Mouse (Mus musculus) hindbrain, embryonic 13.5 days (tissue): Measurements from ENCODE around the gene Creld2. TPM values are rescaled to one million over a fixed set of nuclear protein-coding genes. Genes with fewer than 3 reads are reported as not detected.

Source experiments
- ATAC-seq: fragments of 200-750 bp; cut with Nextera tagmentation; 2 replicates; pipeline ENCODE4 v1.8.0; 2017; ENCODE audit warnings: moderate TSS enrichment; ENCODE audit not compliant: low FRiP score
- H3K27ac ChIP-seq: fragments of 300-500 bp; sonication (generic); 2 replicates; pipeline ENCODE4 v1.5.1; 2015; ENCODE audit warnings: inconsistent platforms, mild to moderate bottlenecking, moderate library complexity
- H3K27me3 ChIP-seq: fragments of 300-500 bp; sonication (generic); 2 replicates; pipeline ENCODE4 v1.6.1; 2015; ENCODE audit warnings: mild to moderate bottlenecking, inconsistent platforms
- H3K36me3 ChIP-seq: fragments of 300-500 bp; sonication (generic); 2 replicates; pipeline ENCODE4 v1.6.1; 2015; ENCODE audit warnings: mild to moderate bottlenecking, inconsistent platforms
- H3K4me1 ChIP-seq: fragments of 300-500 bp; sonication (generic); replicated peaks from 2 replicates; pipeline ENCODE4 v1.6.1; 2015; ENCODE audit warnings: inconsistent platforms
- H3K4me2 ChIP-seq: fragments of 300-500 bp; sonication (generic); 2 replicates; pipeline ENCODE4 v1.6.1; 2015; ENCODE audit warnings: inconsistent platforms, mild to moderate bottlenecking, moderate library complexity
- H3K4me3 ChIP-seq: fragments of 300-500 bp; sonication (generic); 2 replicates; pipeline ENCODE4 v1.5.1; 2015; ENCODE audit warnings: mild to moderate bottlenecking, inconsistent platforms
- H3K9ac ChIP-seq: fragments of 300-500 bp; sonication (generic); 2 replicates; pipeline ENCODE4 v1.6.1; 2015; ENCODE audit warnings: mild to moderate bottlenecking, inconsistent platforms
- H3K9me3 ChIP-seq: fragments of 300-500 bp; sonication (generic); 2 replicates; pipeline ENCODE4 v1.6.1; 2016; ENCODE audit warnings: inconsistent platforms
- WGBS: fragments of 180-500 bp; shearing (Covaris S2); methylation state at CpG from one replicate; pipeline ENCODE4 v1.1.7; 2015; 5-methylcytosine and 5-hydroxymethylcytosine counted together
- polyA plus RNA-seq: library from polyadenylated mRNA; unstranded; fragments of >200 nt; fragmentation: Nextera tagmentation; extraction: Ambion mirVana; gene quantifications from 2 replicates; pipeline ENCODE4 v1.2.1, GENCODE M21; 2015

Gene Creld2
- polyA plus RNA-seq, 1 experiment from 2014 or later: 60.0 TPM

DNA sequence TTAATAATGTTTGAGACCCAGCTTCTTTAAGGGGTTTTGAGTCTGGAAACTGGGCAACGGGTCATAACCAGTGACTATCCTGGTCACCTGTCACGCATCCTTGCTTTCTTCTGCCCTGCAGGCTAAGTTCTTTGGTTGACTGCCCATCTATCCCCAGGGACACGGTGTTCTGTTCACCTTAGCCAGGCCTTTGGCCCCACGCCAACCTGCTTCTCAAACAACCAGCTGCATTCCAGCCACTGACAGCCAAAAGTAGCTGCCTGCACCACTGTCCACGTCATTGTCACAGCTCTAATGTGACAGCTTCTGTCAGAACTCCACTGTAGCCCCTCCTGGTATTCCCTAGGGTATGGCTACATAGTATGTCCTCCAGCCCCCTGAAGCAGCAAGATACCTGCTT, 12.0 kb downstream of the Creld2 start:
- peaks cover 6% of the 10 kb centered on the region for H3K36me3 ChIP-seq
- no peak overlapping the region for H3K4me3 ChIP-seq
- no peak overlapping the region for H3K9ac ChIP-seq
- WGBS: 67% methylated on average over 5 of the region's 5 CpGs
- no peak overlapping the region for H3K4me2 ChIP-seq
- no peaks in the 10 kb centered on the region for H3K9me3 ChIP-seq
- H3K27me3 ChIP-seq: no peaks in the 10 kb centered on the region
- H3K27ac ChIP-seq: no peak overlapping the region
- ATAC-seq: no peak
- peaks cover 11% of the 10 kb centered on the region for H3K4me1 ChIP-seq

DNA sequence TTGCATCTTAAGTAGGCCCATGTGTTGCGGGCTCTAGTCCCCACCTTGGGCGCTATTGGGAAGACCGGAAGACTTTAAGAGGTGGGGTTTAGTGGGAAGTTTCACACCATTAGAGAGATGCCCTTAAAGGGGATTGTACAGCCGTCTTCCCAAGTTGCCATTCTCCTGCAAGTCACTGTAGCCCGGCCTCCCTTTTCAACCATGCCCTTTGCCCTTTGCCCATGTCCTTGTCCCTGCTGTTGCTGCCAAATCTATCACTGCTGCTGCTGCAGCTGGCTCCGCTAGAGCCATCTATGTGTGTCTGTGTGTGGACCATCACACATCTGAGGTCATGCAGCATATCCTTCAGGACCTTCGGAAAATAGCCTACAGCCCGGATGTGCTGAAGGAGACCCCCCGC, 13.1 kb downstream of the Creld2 start:
- H3K27ac ChIP-seq: no peak overlapping the region

DNA sequence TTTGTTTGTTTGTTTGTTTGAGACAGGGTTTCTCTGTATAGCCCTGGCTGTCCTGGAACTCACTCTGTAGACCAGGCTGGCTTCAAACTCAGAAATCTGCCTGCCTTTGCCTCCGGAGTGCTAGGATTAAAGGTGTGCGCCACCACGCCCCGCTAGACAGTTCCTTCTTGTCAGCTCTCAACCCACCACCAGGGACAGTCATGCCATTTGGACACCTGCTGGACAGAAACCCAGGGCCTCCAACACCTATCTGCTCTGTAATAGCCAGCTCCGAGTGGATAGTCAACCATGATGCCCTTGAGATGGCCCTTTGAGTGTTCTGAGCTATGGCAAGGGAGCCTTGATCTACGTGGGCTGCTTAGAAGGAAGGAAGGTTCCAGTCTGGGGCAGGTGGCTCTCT, 16.6 kb downstream of the Creld2 start:
- 80% methylated on average over 6 of the region's 6 CpGs for whole genome bisulfite sequencing

More for the DNA sequence above, 13.1 kb downstream of the Creld2 start:
- Histone ChIP-seq H3K4me3 (no peak overlapping the region), H3K4me1 (peaks cover 19% of the 10 kb centered on the region), H3K9me3 (no peaks in the 10 kb centered on the region), H3K27me3 (no peaks in the 10 kb centered on the region), H3K9ac (no peak overlapping the region), H3K4me2 (no peak overlapping the region), H3K36me3 (no peaks in the 10 kb centered on the region)
- WGBS: 81% methylated on average over 9 of the region's 9 CpGs
- ATAC-seq: no peak

DNA sequence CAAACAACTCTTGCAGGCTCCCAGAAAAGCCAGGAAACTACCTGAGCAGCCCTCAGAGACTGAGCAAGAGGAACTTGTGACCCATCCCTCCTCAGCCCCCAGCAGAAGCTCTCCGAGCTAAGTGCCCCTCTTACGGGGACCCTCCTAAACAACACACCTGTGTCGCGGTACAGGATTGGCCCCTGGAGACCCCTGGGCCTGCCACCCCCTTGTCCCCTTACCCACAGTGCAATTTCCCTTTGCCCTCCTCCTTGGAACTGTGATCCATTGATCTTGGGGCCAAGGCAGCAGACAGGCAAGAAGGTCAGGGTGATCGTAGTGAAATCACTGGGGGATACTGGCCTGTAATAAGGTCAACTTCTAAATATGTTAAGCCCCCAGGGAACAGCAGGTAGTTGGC, 17.1 kb downstream of the Creld2 start:
- WGBS: 68% methylated on average over 5 of the region's 5 CpGs
- no peaks in the 10 kb centered on the region for H3K9me3 ChIP-seq
- H3K4me2 ChIP-seq: peak overlapping the region; percentile 71
- H3K27ac ChIP-seq: no peak overlapping the region
- no peak overlapping the region for H3K9ac ChIP-seq
- no peaks in the 10 kb centered on the region for H3K36me3 ChIP-seq
- no peaks in the 10 kb centered on the region for H3K27me3 ChIP-seq
- H3K4me3 ChIP-seq: 0 out of 2 replicates have a peak overlapping the region, but pooled peaks have one; percentile 45
- no peak for ATAC-seq
- peaks cover 35% of the 10 kb centered on the region for H3K4me1 ChIP-seq

More for the DNA sequence above, 16.6 kb downstream of the Creld2 start:
- Histone ChIP-seq H3K4me2 (no peak overlapping the region), H3K4me3 (no peak overlapping the region), H3K9ac (no peak overlapping the region), H3K27ac (no peak overlapping the region), H3K27me3 (no peaks in the 10 kb centered on the region), H3K4me1 (peaks cover 33% of the 10 kb centered on the region), H3K9me3 (no peaks in the 10 kb centered on the region), H3K36me3 (no peaks in the 10 kb centered on the region)
- ATAC-seq: no peak

DNA sequence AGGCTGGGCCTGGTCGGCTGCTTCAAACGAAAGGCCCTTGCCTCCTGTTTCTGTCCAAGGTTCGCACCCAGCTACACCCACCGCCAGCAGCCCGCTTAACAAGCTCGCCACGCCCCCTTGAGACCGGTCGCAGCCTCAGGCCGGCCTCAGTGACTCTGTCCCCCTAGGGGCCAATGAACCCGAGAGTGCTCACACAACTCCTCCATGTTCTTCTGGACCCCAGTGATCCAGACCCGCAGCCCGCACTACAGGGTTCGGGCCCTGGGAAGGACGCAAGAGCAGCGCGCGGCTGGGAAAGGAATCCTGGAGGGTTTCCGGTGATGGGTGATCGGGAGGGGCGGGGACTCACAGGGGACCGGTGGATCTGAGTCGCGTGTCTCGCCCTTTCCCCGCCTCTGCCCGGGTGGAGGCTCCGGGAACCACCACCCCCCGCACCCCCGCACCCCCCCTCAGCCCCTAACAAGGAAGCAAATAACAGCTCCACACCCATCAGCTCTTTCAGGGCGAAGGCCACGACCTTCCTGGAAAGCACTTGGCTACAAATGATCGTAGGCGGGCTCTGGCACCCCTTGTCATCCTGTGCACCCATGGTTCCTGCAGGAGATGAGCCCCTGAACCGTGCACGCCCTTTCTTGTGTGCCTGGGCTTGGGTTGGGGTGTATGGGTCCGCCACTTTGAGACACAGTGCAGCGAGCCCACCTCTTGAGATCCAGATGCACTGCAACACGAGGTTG, 17.9 kb downstream of the Creld2 start:
- ATAC-seq: peak; percentile 53
- peaks cover 38% of the 10 kb centered on the region for H3K4me1 ChIP-seq
- H3K36me3 ChIP-seq: no peaks in the 10 kb centered on the region
- WGBS: under 1% methylated on average over 39 of the region's 39 CpGs
- H3K27me3 ChIP-seq: no peaks in the 10 kb centered on the region
- peak overlapping the region; percentile 71 for H3K4me2 ChIP-seq
- peak overlapping the region; percentile 71 for H3K9ac ChIP-seq
- peak overlapping the region; percentile 44; the same call in 1 of the 2 replicates for H3K27ac ChIP-seq
- H3K4me3 ChIP-seq: peak overlapping the region; percentile 45
- no peaks in the 10 kb centered on the region for H3K9me3 ChIP-seq

DNA sequence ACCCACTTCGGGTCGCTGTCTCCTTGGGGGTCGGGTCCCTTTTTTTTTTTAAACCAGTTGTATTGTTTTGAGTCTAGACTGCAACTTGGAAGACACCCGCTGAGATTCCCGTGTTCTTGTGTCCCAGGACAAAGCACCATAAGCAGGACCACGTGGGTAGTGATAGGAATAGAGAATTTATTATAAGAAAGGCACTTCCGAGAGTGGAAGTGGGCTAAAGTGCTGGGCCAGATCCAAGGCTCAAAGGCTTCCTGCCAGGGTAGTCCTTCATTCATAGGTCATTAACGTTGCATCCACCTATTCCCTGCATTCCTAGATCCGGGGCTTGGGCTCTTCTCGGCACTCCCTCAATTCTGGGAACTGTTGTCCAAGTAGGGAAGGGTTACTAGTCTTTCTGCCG, 18.5 kb downstream of the Creld2 start:
- H3K9me3 ChIP-seq: no peaks in the 10 kb centered on the region
- 2% methylated on average over 11 of the region's 11 CpGs for WGBS
- H3K4me2 ChIP-seq: peak overlapping the region; percentile 71
- H3K36me3 ChIP-seq: no peaks in the 10 kb centered on the region
- H3K4me1 ChIP-seq: peaks cover 38% of the 10 kb centered on the region
- peak overlapping the region; percentile 45 for H3K4me3 ChIP-seq
- peak overlapping the region; percentile 71 for H3K9ac ChIP-seq
- H3K27me3 ChIP-seq: no peaks in the 10 kb centered on the region
- no peak for ATAC-seq
- H3K27ac ChIP-seq: no peak overlapping the region

DNA sequence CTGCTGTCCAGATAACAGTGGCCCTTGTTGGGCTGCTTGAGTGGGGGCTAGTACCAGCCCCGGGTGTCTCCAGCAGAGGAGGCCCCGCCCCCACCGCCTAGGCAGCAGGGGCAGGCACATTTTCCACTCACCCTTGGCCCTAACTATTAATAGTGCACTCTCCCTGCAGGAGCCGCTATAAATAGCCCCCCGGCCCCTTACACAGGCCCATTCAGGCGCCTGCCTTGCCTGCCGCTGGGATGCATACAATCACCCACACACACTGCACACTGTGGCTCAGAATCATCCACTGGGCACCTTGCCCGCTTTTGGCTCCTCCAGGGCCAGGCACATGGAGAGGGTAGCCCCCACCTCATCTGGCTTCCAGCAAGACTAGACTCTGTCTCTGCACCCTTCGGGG, 19.8 kb downstream of the Creld2 start:
- no peaks in the 10 kb centered on the region for H3K9me3 ChIP-seq
- 19% methylated on average over 9 of the region's 9 CpGs for WGBS
- H3K4me3 ChIP-seq: no peak overlapping the region
- peak overlapping the region; percentile 29; the same call in 1 of the 2 replicates for H3K9ac ChIP-seq
- H3K4me2 ChIP-seq: no peak overlapping the region
- peaks cover 38% of the 10 kb centered on the region for H3K4me1 ChIP-seq
- H3K27me3 ChIP-seq: no peaks in the 10 kb centered on the region
- no peaks in the 10 kb centered on the region for H3K36me3 ChIP-seq
- ATAC-seq: peak; percentile 65
- H3K27ac ChIP-seq: peak overlapping the region; percentile 70

DNA sequence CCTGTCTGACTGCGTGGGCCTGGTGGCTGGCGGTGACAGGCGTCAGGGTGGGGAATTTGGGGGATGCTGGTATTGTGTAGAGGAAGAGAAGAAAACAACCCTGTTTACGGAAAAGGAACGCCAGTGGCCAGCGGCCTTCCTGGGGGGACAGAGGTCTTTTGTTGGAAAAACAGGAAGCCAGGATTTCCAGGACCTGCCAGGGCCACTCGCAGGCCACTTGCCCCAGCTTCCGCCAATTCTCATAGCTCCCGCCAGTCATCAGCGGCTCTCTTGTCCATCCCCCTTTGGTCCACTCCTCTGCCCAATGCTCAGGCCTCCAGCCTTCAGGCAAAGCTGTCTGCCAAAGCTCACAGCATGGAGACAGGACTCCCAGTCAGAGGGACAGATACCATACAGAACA, 20.7 kb downstream of the Creld2 start:
- no peaks in the 10 kb centered on the region for H3K27me3 ChIP-seq
- H3K9ac ChIP-seq: no peak overlapping the region
- no peak overlapping the region for H3K4me2 ChIP-seq
- peaks cover 38% of the 10 kb centered on the region for H3K4me1 ChIP-seq
- no peak for ATAC-seq
- no peaks in the 10 kb centered on the region for H3K36me3 ChIP-seq
- no peak overlapping the region for H3K4me3 ChIP-seq
- H3K27ac ChIP-seq: no peak overlapping the region; the same call in 1 of the 2 replicates
- H3K9me3 ChIP-seq: no peaks in the 10 kb centered on the region
- 69% methylated on average over 10 of the region's 10 CpGs for WGBS

DNA sequence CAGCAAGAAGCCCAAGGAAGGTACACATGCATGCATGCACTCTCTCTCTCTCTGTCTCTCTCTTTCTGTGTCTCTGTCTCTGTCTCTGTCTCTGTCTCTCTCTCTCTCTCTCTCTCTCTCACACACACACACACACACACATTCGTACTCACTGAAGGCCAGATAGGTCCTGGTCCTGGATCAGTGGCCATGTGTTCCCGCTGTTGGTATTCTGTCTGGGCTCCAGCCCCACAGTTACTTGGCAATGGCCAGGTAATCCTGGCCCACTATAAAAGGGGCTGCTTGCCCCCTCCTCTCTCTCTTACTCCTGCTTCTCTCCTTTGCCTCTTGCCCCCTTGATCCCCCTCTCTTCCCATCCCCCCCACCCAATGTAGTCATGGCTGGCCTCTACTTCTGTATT, 21.7 kb downstream of the Creld2 start:
- H3K4me3 ChIP-seq: no peak overlapping the region
- WGBS: 89% methylated on average over 2 of the region's 2 CpGs
- H3K27ac ChIP-seq: no peak overlapping the region
- H3K4me2 ChIP-seq: no peak overlapping the region
- H3K9ac ChIP-seq: no peak overlapping the region
- peaks cover 38% of the 10 kb centered on the region for H3K4me1 ChIP-seq
- H3K27me3 ChIP-seq: no peaks in the 10 kb centered on the region
- no peaks in the 10 kb centered on the region for H3K9me3 ChIP-seq
- no peaks in the 10 kb centered on the region for H3K36me3 ChIP-seq
- no peak for ATAC-seq

DNA sequence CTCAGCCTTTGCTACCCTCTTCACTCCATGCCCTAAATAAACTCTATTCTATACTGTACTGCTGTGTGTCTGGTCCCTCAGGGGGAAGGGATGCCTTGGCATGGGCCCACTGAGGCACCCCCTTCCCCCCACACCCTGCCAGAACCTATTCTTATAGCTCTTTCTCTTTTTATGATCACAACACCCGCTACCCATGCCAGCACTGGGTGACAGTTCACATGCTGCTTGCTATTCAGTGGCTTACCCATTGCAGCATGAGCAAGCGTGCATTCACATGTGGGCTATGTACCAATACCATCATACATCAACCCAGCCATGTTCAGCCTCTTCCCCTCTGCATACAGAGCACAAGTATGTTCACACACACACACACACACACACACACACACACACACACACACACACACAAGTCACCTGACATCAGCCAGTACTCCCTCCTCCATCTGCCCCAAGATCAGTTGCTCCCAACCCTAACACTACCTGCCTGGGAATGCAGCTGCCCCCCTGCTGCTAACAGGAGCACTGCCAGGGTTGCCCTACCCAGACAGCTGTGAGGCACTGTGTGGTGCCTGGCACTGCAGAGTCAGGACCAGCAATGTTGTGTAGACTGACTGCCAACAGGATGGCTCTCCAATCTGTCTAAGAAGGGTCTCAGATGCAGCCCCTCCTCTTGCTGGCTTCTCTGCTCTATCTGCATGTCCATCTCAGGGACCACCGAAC, 22.3 kb downstream of the Creld2 start:
- Histone ChIP-seq H3K4me2 (no peak overlapping the region), H3K9me3 (no peaks in the 10 kb centered on the region), H3K4me3 (no peak overlapping the region), H3K36me3 (no peaks in the 10 kb centered on the region), H3K27me3 (no peaks in the 10 kb centered on the region), H3K27ac (no peak overlapping the region), H3K9ac (no peak overlapping the region), H3K4me1 (peaks cover 34% of the 10 kb centered on the region)
- 86% methylated on average over 3 of the region's 3 CpGs for WGBS
- ATAC-seq: no peak

DNA sequence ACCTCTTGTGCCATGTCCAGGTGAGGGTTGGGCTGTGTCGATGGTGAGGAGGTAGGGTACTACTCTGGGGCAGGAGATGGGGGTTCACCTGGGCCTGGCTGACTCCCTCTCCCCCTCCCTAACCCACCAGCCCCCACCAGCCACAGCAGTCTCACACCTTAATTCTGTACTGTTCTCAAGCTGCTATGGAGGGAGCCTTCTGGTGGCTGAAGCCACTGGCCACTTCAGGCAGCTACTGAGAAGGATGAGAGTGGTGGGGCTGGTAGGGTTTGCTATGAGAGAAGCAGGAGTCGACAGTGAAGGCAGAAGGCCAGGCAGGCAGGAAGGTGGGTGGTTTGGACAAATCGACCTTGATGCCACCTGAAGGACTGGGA, 22.8 kb downstream of the Creld2 start:
- Histone ChIP-seq H3K4me3 (no peak overlapping the region), H3K27me3 (no peaks in the 10 kb centered on the region)

DNA sequence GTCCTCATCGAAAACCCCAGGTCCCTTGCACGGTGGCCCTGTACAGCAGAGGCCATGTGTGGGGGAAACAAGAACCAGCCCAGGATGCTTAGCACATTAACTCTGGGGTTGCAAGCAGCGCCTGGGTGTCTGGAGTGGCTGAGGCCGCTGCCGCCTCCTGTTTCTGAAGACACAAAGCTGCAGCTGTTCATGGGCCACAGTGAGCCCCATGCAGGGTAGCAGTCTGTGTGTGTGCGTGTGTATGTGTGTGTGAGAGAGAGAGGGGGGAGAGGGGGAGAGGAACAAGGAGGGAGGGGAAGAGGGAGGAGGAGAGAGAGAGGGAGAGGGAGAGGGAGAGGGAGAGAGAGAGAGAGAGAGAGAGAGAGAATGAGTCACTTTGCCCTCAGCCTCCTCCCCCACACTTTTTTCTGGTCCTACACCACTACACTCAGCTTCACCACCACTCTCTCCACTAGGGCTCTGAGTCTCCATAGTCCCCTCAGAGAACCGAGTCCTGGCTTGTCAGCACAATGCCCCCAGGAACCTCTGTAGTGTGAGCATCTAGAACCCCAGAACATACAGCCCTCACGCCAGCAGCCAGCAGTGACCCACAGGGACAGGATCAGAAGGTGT, 24.1 kb downstream of the Creld2 start:
- Histone ChIP-seq H3K36me3 (no peaks in the 10 kb centered on the region), H3K9ac (no peak overlapping the region), H3K4me2 (no peak overlapping the region), H3K27ac (peak overlapping the region; percentile 23; the same call in 1 of the 2 replicates), H3K4me1 (peaks cover 22% of the 10 kb centered on the region), H3K27me3 (no peaks in the 10 kb centered on the region), H3K9me3 (no peaks in the 10 kb centered on the region), H3K4me3 (no peak overlapping the region)
- no peak for ATAC-seq
- 46% methylated on average over 8 of the region's 8 CpGs for WGBS

More for the DNA sequence above, 22.8 kb downstream of the Creld2 start:
- H3K9ac ChIP-seq: no peak overlapping the region
- H3K4me1 ChIP-seq: peaks cover 31% of the 10 kb centered on the region
- no peak overlapping the region for H3K27ac ChIP-seq
- no peaks in the 10 kb centered on the region for H3K9me3 ChIP-seq
- no peak for ATAC-seq
- H3K4me2 ChIP-seq: no peak overlapping the region
- no peaks in the 10 kb centered on the region for H3K36me3 ChIP-seq
- 79% methylated on average over 3 of the region's 3 CpGs for WGBS
